ENCODE assay signal across 14 mouse cellular contexts in the genomic region with DNA sequence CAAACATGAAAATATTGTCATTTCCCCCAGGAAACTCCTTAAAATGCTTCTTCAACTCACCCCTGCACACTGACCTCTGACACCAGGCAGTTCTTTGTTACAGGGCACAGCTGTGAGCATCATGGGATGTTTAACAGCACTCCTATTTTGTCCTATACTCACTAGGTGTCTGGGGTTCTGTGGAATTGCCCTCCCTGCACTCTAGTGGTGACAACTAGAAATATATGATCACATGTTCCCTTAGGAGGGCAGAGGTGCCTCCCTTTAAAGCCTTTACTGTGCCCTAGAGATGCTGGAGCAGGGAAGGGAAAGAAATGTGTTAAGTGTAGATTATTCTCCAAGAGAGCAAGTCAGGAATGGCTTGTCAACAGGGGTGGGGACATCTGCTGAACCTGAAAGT.
"Had no signal": no experiment of that assay in that cellular context is flagged by ENCODE, and none has a peak within 500 bp of the region (broad histone marks: within the 10 kb centered on the region; RNA-seq: fewer than 3 reads in every experiment).

No protein-coding gene starts in this region.

- H3K27me3 ChIP-seq: limb, embryonic 13.5 days had no signal

- H3K4me3 ChIP-seq: layer of hippocampus, adult 2 months; limb, embryonic 13.5 days; midbrain, embryonic 10.5 days had no signal

- H3K36me3 ChIP-seq: limb, embryonic 13.5 days; midbrain, embryonic 10.5 days had no signal

- H3K9ac ChIP-seq: limb, embryonic 13.5 days; liver, embryonic 14.5 days had no signal

- H3K4me2 ChIP-seq: limb, embryonic 13.5 days had no signal

- H3K9me3 ChIP-seq: limb, embryonic 13.5 days; midbrain, embryonic 10.5 days had no signal

- H3K27ac ChIP-seq: layer of hippocampus, adult 2 months; limb, embryonic 13.5 days; liver, embryonic 14.5 days; midbrain, embryonic 10.5 days had no signal

- DNase-seq: kidney, adult 18-20 months; kidney, postnatal 10 days; kidney, postnatal 4 days; lung, adult 18-20 months; lung, postnatal 36 days; right cerebral cortex, postnatal 25 days; thymus, adult 18-20 months; thymus, postnatal 14 days had no signal

- ATAC-seq: inflammation-experienced regulatory T-cells, adult 6 months; midbrain, embryonic 16.5 days had no signal
